Mouse (Mus musculus): ENCODE data around the gene Rnf8. TPM values are rescaled to one million over a fixed set of nuclear protein-coding genes. Genes with fewer than 3 reads are reported as not detected.

Rnf8 gene
- 76.9 and 77.1 TPM in 2 replicates for polyA plus RNA-seq (2014; fragmentation: Nextera tagmentation; extraction: Ambion mirVana)

GRCm38 (mm10) chr17:29614115-29615023 is at the start of gene Rnf8, which contains the start of gene Gm28043:
Rnf8 (plus strand) TSS chr17:29614790.
Gm28043 (plus strand) TSS chr17:29614876.
- peak; percentile 92 for ATAC-seq (replicated peaks; ENCODE audit: low FRiP score)
- peak within 1 kb of the TSS; percentile 96 for H3K27ac ChIP-seq (ENCODE audit: low read depth, low read length)
- 1% methylated on average over 52 of the region's 52 CpGs for WGBS

GRCm38 (mm10) chr17:29565521-29565920 is 49.1 kb upstream of the Rnf8 start:
- Histone ChIP-seq H3K4me1 (replicated peaks; ENCODE audit: control insufficient read depth, insufficient read depth, low read length) (no peaks in the 10 kb centered on the region), H3K9ac (ENCODE audit: low read depth, low read length) (no peak overlapping the region), H3K9me3 (ENCODE audit: control insufficient read depth, low read length) (no peaks in the 10 kb centered on the region), H3K36me3 (ENCODE audit: control insufficient read depth, insufficient read depth, low read length) (peaks cover 2% of the 10 kb centered on the region), H3K4me2 (no peak overlapping the region), H3K27ac (ENCODE audit: low read depth, low read length) (no peak overlapping the region), H3K27me3 (replicated peaks; ENCODE audit: control insufficient read depth, insufficient read depth, low read length) (no peaks in the 10 kb centered on the region), H3K4me3 (ENCODE audit: low read depth, low read length) (no peak overlapping the region)
- ATAC-seq (replicated peaks; ENCODE audit: low FRiP score) = no peak
- WGBS = 98% methylated on average over 5 of the region's 5 CpGs
- DNase-seq (ENCODE audit: low spot score) = no peak

More at GRCm38 (mm10) chr17:29614115-29615023, at the start of gene Rnf8, which contains the start of gene Gm28043:
- H3K36me3 ChIP-seq (ENCODE audit: control insufficient read depth, insufficient read depth, low read length) = peaks cover 2% of the 10 kb centered on the region; the same call in 1 of the 2 replicates
- peak within 1 kb of the TSS; percentile 74 for H3K4me2 ChIP-seq
- peak within 1 kb of the TSS; percentile 97 for H3K4me3 ChIP-seq (ENCODE audit: low read depth, low read length)
- H3K9ac ChIP-seq (ENCODE audit: low read depth, low read length) = peak within 1 kb of the TSS; percentile 99
- peaks cover 19% of the 10 kb centered on the region for H3K4me1 ChIP-seq (replicated peaks; ENCODE audit: control insufficient read depth, insufficient read depth, low read length)
- H3K9me3 ChIP-seq (ENCODE audit: control insufficient read depth, low read length) = no peaks in the 10 kb centered on the region
- DNase-seq (ENCODE audit: low spot score) = peak; percentile 94
- H3K27me3 ChIP-seq (replicated peaks; ENCODE audit: control insufficient read depth, insufficient read depth, low read length) = no peaks in the 10 kb centered on the region

GRCm38 (mm10) chr17:29568435-29568834 is 46.2 kb upstream of the Rnf8 start:
- 89% methylated on average over 15 of the region's 15 CpGs for WGBS
- Histone ChIP-seq H3K4me1 (replicated peaks; ENCODE audit: control insufficient read depth, insufficient read depth, low read length) (no peaks in the 10 kb centered on the region), H3K9ac (ENCODE audit: low read depth, low read length) (no peak overlapping the region), H3K4me2 (no peak overlapping the region), H3K9me3 (ENCODE audit: control insufficient read depth, low read length) (no peaks in the 10 kb centered on the region), H3K4me3 (ENCODE audit: low read depth, low read length) (no peak overlapping the region), H3K36me3 (ENCODE audit: control insufficient read depth, insufficient read depth, low read length) (peaks cover 13% of the 10 kb centered on the region), H3K27ac (ENCODE audit: low read depth, low read length) (no peak overlapping the region), H3K27me3 (replicated peaks; ENCODE audit: control insufficient read depth, insufficient read depth, low read length) (no peaks in the 10 kb centered on the region)
- DNase-seq (ENCODE audit: low spot score) (no peak), ATAC-seq (replicated peaks; ENCODE audit: low FRiP score) (no peak)

- 90% methylated on average over 6 of the region's 6 CpGs for WGBS
- Histone ChIP-seq H3K9me3 (ENCODE audit: control insufficient read depth, low read length) (no peaks in the 10 kb centered on the region), H3K4me1 (replicated peaks; ENCODE audit: control insufficient read depth, insufficient read depth, low read length) (no peaks in the 10 kb centered on the region), H3K4me3 (ENCODE audit: low read depth, low read length) (no peak overlapping the region), H3K9ac (ENCODE audit: low read depth, low read length) (no peak overlapping the region), H3K4me2 (no peak overlapping the region), H3K27me3 (replicated peaks; ENCODE audit: control insufficient read depth, insufficient read depth, low read length) (no peaks in the 10 kb centered on the region), H3K36me3 (ENCODE audit: control insufficient read depth, insufficient read depth, low read length) (peaks cover 16% of the 10 kb centered on the region), H3K27ac (ENCODE audit: low read depth, low read length) (no peak overlapping the region)
- DNase-seq (ENCODE audit: low spot score) = no peak
- no peak for ATAC-seq (replicated peaks; ENCODE audit: low FRiP score)
Observed at GRCm38 (mm10) chr17:29569831-29570230, 44.8 kb upstream of the Rnf8 start.

GRCm38 (mm10) chr17:29579579-29580126 is 34.9 kb upstream of the Rnf8 start:
- peaks cover 9% of the 10 kb centered on the region for H3K36me3 ChIP-seq (ENCODE audit: control insufficient read depth, insufficient read depth, low read length)

GRCm38 (mm10) chr17:29583569-29583968 is 31.0 kb upstream of the Rnf8 start:
- ATAC-seq (replicated peaks; ENCODE audit: low FRiP score) (peak; percentile 78), DNase-seq (ENCODE audit: low spot score) (no peak)
- no peak overlapping the region for H3K4me3 ChIP-seq (ENCODE audit: low read depth, low read length)
- H3K9ac ChIP-seq (ENCODE audit: low read depth, low read length) = no peak overlapping the region
- H3K36me3 ChIP-seq (ENCODE audit: control insufficient read depth, insufficient read depth, low read length) = peaks cover 2% of the 10 kb centered on the region; the same call in 1 of the 2 replicates
- H3K9me3 ChIP-seq (ENCODE audit: control insufficient read depth, low read length) = no peaks in the 10 kb centered on the region
- WGBS = 43% methylated on average over 5 of the region's 5 CpGs
- H3K4me2 ChIP-seq = peak overlapping the region; percentile 35
- no peak overlapping the region for H3K27ac ChIP-seq (ENCODE audit: low read depth, low read length)
- peaks cover 11% of the 10 kb centered on the region for H3K4me1 ChIP-seq (replicated peaks; ENCODE audit: control insufficient read depth, insufficient read depth, low read length)
- H3K27me3 ChIP-seq (replicated peaks; ENCODE audit: control insufficient read depth, insufficient read depth, low read length) = no peaks in the 10 kb centered on the region

More at GRCm38 (mm10) chr17:29579579-29580126, 34.9 kb upstream of the Rnf8 start:
- DNase-seq (ENCODE audit: low spot score) = no peak
- no peak overlapping the region for H3K4me3 ChIP-seq (ENCODE audit: low read depth, low read length)
- WGBS = 86% methylated on average over 4 of the region's 4 CpGs
- peaks cover 11% of the 10 kb centered on the region for H3K4me1 ChIP-seq (replicated peaks; ENCODE audit: control insufficient read depth, insufficient read depth, low read length)
- H3K9ac ChIP-seq (ENCODE audit: low read depth, low read length) = no peak overlapping the region
- H3K4me2 ChIP-seq = no peak overlapping the region
- no peaks in the 10 kb centered on the region for H3K27me3 ChIP-seq (replicated peaks; ENCODE audit: control insufficient read depth, insufficient read depth, low read length)
- no peak for ATAC-seq (replicated peaks; ENCODE audit: low FRiP score)
- H3K27ac ChIP-seq (ENCODE audit: low read depth, low read length) = no peak overlapping the region
- H3K9me3 ChIP-seq (ENCODE audit: control insufficient read depth, low read length) = no peaks in the 10 kb centered on the region

- Histone ChIP-seq H3K4me3 (ENCODE audit: low read depth, low read length) (no peak overlapping the region), H3K27ac (ENCODE audit: low read depth, low read length) (no peak overlapping the region), H3K27me3 (replicated peaks; ENCODE audit: control insufficient read depth, insufficient read depth, low read length) (no peaks in the 10 kb centered on the region), H3K9ac (ENCODE audit: low read depth, low read length) (no peak overlapping the region), H3K4me1 (replicated peaks; ENCODE audit: control insufficient read depth, insufficient read depth, low read length) (peaks cover 11% of the 10 kb centered on the region), H3K36me3 (ENCODE audit: control insufficient read depth, insufficient read depth, low read length) (no peaks in the 10 kb centered on the region), H3K4me2 (no peak overlapping the region; the same call in 1 of the 2 replicates), H3K9me3 (ENCODE audit: control insufficient read depth, low read length) (no peaks in the 10 kb centered on the region)
- WGBS = 67% methylated on average over 5 of the region's 5 CpGs
- DNase-seq (ENCODE audit: low spot score) (no peak), ATAC-seq (replicated peaks; ENCODE audit: low FRiP score) (no peak)
Observed at GRCm38 (mm10) chr17:29584306-29584705, 30.3 kb upstream of the Rnf8 start.

GRCm38 (mm10) chr17:29584737-29585136 is 29.9 kb upstream of the Rnf8 start:
- Histone ChIP-seq H3K27me3 (replicated peaks; ENCODE audit: control insufficient read depth, insufficient read depth, low read length) (no peaks in the 10 kb centered on the region), H3K4me1 (replicated peaks; ENCODE audit: control insufficient read depth, insufficient read depth, low read length) (peaks cover 11% of the 10 kb centered on the region), H3K27ac (ENCODE audit: low read depth, low read length) (no peak overlapping the region), H3K4me3 (ENCODE audit: low read depth, low read length) (no peak overlapping the region), H3K9me3 (ENCODE audit: control insufficient read depth, low read length) (no peaks in the 10 kb centered on the region), H3K9ac (ENCODE audit: low read depth, low read length) (no peak overlapping the region), H3K4me2 (no peak overlapping the region), H3K36me3 (ENCODE audit: control insufficient read depth, insufficient read depth, low read length) (no peaks in the 10 kb centered on the region)
- no peak for DNase-seq (ENCODE audit: low spot score)
- ATAC-seq (replicated peaks; ENCODE audit: low FRiP score) = no peak
- 86% methylated on average over 3 of the region's 3 CpGs for WGBS

Data from liver, embryonic 11.5 days (tissue).